Mouse (Mus musculus) heart, postnatal 0 days (tissue): ENCODE measurements at regions not wholly inside any gene's neighbourhood (a gene's known extent, or its start where the extent isn't known, plus 50 kb on each side); places are given as distances from the start of the nearest gene placed in this dataset.

Source experiments
- ATAC-seq: fragments of 200-750 bp; cut with Nextera tagmentation; 2 replicates; pipeline ENCODE4 v1.8.0; 2017; ENCODE audit warnings: low read depth, moderate number of reproducible peaks, moderate library complexity; ENCODE audit not compliant: insufficient read depth
- DNase-seq: peaks from one replicate; pipeline ENCODE4 v3.0.0-alpha.2; 2016; ENCODE audit warnings: low spot score
- H3K27ac ChIP-seq: fragments of 300-500 bp; sonication (generic); 2 replicates; pipeline ENCODE4 v1.5.1; 2014; ENCODE audit warnings: low read depth, mild to moderate bottlenecking
- H3K27me3 ChIP-seq: fragments of 300-500 bp; sonication (generic); 2 replicates; pipeline ENCODE4 v1.6.1; 2014; ENCODE audit warnings: low read length, mixed read lengths; ENCODE audit not compliant: control insufficient read depth, insufficient read depth
- H3K36me3 ChIP-seq: fragments of 300-500 bp; sonication (generic); replicated peaks from 2 replicates; pipeline ENCODE4 v1.6.1; 2014; ENCODE audit warnings: low read length, mixed read lengths; ENCODE audit not compliant: control insufficient read depth, insufficient read depth
- H3K4me1 ChIP-seq: fragments of 300-500 bp; sonication (generic); 2 replicates; pipeline ENCODE4 v1.6.1; 2014; ENCODE audit warnings: antibody characterized with exemption; ENCODE audit not compliant: control insufficient read depth, insufficient read depth
- H3K4me2 ChIP-seq: fragments of 300-500 bp; sonication (generic); 2 replicates; pipeline ENCODE4 v1.6.1; 2014; ENCODE audit warnings: low read depth, mild to moderate bottlenecking, low read length, moderate library complexity
- H3K4me3 ChIP-seq: fragments of 300-500 bp; sonication (generic); 2 replicates; pipeline ENCODE4 v1.5.1; 2014; ENCODE audit warnings: low read depth, low read length
- H3K9ac ChIP-seq: fragments of 300-500 bp; sonication (generic); replicated peaks from 2 replicates; pipeline ENCODE4 v1.6.1; 2014; ENCODE audit warnings: low read depth, low read length, mixed read lengths
- H3K9me3 ChIP-seq: fragments of 300-500 bp; sonication (generic); replicated peaks from 2 replicates; pipeline ENCODE4 v1.6.1; 2016; ENCODE audit warnings: low read length; ENCODE audit not compliant: control insufficient read depth
- CTCF ChIP-seq: IDR thresholded peaks from 2 replicates; pipeline ENCODE4 v1.5.1; 2016; ENCODE audit warnings: antibody characterized with exemption, control low read depth, low read depth
- EP300 ChIP-seq: IDR thresholded peaks from 2 replicates; pipeline ENCODE4 v1.6.1; 2016; ENCODE audit warnings: antibody characterized with exemption, low read depth
- WGBS: fragments of 180-500 bp; shearing (Covaris S2); extraction: QIAGEN DNeasy Blood & Tissue Kit; methylation state at CpG from one replicate; pipeline ENCODE4 v1.1.7; 2014; 5-methylcytosine and 5-hydroxymethylcytosine counted together

DNA sequence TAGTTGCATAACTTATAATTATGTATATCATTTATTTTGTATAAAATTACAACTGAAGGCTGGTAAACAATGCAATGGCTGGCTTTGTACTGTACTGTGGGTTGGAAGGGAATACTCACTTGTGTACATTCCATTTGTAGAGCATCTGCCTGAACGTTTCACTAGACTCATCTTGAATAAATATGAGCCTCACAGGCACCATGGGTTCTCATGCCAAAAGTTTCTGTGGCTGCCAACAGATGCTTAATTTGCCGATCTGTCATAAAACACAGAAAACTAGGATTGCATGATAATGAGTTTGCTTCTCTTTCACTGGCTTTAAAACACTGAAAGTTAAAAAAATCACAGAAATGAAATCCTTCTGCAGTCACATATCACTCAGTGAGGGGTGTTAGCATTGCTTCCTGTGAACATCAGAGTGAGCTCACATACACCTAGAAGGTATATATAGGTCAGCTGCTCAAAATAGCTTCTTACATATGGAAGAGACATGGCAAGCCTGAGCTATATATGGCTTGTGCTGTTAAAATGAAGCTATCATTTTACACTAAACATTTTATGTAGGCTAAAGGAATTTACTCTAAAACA is 152.9 kb upstream of the Arhgap24 start:
- H3K4me1 ChIP-seq, result no peaks in the 10 kb centered on the region
- ATAC-seq, result no peak
- 66% methylated on average over 2 of the region's 2 CpGs for WGBS
- H3K9me3 ChIP-seq, result no peaks in the 10 kb centered on the region
- no peak for TF ChIP-seq CTCF
- no peak for TF ChIP-seq EP300
- H3K9ac ChIP-seq, result no peak overlapping the region
- H3K4me3 ChIP-seq, result no peak overlapping the region
- DNase-seq, result no peak
- no peaks in the 10 kb centered on the region for H3K36me3 ChIP-seq
- H3K4me2 ChIP-seq, result no peak overlapping the region
- no peaks in the 10 kb centered on the region for H3K27me3 ChIP-seq
- H3K27ac ChIP-seq, result no peak overlapping the region

DNA sequence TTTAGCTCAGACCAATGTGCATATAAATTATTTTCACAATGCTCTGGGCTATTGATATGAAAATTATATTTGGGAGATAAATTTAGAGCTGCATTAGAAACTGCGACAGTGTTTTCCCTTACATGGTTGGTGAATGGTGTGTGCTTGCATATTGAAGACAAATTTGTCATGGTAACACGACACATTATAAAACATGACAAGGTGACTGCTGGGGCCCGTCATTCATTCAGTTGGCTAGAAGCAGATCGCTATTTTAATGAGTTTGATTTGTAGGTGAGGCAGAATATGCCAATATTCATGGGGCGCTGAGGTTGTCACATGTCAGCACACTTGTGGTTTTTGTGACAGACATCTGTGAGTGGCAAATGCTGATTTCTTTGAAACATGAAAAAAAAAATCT is 147.3 kb upstream of the Arhgap24 start:
- ATAC-seq (no peak), DNase-seq (no peak)
- H3K4me1 ChIP-seq, result no peaks in the 10 kb centered on the region
- H3K9me3 ChIP-seq, result no peaks in the 10 kb centered on the region
- no peaks in the 10 kb centered on the region for H3K36me3 ChIP-seq
- no peak overlapping the region for H3K27ac ChIP-seq
- TF ChIP-seq EP300, result no peak
- TF ChIP-seq CTCF, result no peak
- no peaks in the 10 kb centered on the region for H3K27me3 ChIP-seq
- WGBS, result 77% methylated on average over 5 of the region's 5 CpGs
- no peak overlapping the region for H3K9ac ChIP-seq
- H3K4me3 ChIP-seq, result no peak overlapping the region
- H3K4me2 ChIP-seq, result no peak overlapping the region

DNA sequence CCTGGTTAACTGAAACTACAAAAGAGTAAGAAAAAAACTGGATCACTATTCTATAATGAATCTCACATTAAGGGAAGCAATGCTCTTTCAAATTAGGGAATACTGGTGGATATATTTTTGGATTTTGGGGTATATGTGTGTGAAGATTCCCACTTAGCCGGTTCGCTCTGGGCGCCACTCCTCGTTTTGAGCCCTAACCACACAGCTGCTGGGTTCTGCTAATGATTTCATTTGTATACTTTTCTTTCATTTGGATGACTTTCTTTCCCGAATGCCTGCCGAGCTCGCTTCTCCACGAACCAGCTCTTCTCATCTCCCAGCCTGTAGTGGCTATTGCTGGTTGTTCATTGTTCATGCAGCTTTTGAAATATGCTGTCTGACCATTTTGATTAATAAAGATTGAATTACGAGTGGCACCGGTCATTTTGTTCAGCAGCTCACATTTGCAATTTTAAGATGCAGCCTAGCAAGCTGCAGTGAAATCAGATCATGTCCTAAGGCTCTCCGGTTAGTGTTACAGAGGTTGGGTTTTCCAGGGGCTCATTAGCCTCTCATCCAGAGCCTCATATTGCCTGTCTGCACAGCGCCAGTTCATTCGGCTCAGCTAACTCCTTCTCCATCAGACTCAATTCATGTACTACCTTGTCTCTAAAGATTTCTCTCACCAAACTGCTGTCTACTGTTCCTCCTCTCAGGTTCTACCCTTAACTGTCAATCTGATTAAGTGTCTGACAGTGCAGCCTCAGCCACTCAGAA is 146.6 kb upstream of the Arhgap24 start:
- H3K27ac ChIP-seq, result no peak overlapping the region
- TF ChIP-seq EP300 (no peak), CTCF (no peak)
- ATAC-seq, result no peak
- no peaks in the 10 kb centered on the region for H3K9me3 ChIP-seq
- DNase-seq, result no peak
- H3K4me1 ChIP-seq, result no peaks in the 10 kb centered on the region
- H3K27me3 ChIP-seq, result no peaks in the 10 kb centered on the region
- no peak overlapping the region for H3K9ac ChIP-seq
- no peaks in the 10 kb centered on the region for H3K36me3 ChIP-seq
- no peak overlapping the region for H3K4me3 ChIP-seq
- 85% methylated on average over 13 of the region's 13 CpGs for WGBS
- H3K4me2 ChIP-seq, result no peak overlapping the region

DNA sequence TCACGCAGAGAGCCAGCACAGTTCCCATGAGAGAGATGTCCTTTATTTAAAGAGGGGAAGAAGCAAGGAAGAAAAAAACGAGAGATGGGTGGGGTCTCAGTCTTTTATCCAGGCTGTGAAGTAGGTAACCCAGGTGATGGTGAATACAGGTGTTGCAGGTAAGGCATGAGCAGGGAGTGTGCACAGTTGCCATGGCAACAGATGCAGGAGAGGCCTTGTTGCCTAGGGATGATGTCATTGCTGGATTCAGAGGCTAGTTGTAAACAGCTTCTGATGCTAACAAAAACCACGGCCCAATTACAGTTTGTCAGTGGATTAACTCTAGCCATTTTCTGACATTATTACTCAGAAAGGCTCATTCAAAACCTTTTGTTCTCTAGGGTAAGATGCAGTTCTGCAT is 114.7 kb upstream of the Arhgap24 start:
- ATAC-seq (no peak), DNase-seq (no peak)
- H3K4me1 ChIP-seq, result no peaks in the 10 kb centered on the region
- no peak overlapping the region for H3K27ac ChIP-seq
- H3K27me3 ChIP-seq, result no peaks in the 10 kb centered on the region
- H3K9me3 ChIP-seq, result no peaks in the 10 kb centered on the region
- no peaks in the 10 kb centered on the region for H3K36me3 ChIP-seq
- 73% methylated on average over 3 of the region's 3 CpGs for WGBS
- H3K4me3 ChIP-seq, result no peak overlapping the region
- no peak for TF ChIP-seq EP300
- TF ChIP-seq CTCF, result no peak
- H3K4me2 ChIP-seq, result no peak overlapping the region
- H3K9ac ChIP-seq, result no peak overlapping the region

DNA sequence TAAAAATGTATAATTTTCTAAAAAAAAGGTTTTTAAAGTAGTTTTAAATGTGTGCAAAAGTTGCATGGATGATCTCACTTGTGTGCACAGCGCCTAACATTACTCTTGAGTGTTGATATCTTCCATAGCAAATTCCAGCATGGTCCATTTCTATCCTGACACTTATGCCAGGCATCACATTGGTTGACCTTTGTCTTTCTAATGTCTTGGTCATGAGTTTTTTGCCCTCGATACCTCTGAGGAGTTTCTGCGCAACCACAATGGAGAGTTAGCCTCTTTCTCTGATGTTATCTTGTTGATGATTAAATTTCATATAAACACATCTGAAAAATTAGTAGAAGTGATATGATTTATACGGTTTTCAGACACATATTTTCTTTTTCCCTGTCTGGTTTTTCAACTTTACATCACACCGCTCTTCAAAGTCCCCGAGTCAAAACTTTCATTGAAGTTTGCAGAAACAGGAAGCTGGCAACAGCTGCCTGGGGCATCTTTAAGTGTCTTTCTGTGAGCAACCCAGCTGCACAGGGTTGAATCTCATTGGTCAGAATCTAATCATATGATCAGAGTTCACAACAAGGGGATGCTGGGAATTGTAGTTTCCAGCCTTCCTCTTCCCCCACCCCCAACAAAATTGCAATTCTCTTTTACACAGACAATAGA is 107.8 kb upstream of the Arhgap24 start:
- Histone ChIP-seq H3K9ac (no peak overlapping the region), H3K36me3 (no peaks in the 10 kb centered on the region), H3K27ac (no peak overlapping the region), H3K4me1 (no peaks in the 10 kb centered on the region), H3K9me3 (no peaks in the 10 kb centered on the region), H3K4me2 (no peak overlapping the region), H3K27me3 (no peaks in the 10 kb centered on the region), H3K4me3 (no peak overlapping the region)
- TF ChIP-seq CTCF (no peak), EP300 (no peak)
- WGBS, result 71% methylated on average over 6 of the region's 6 CpGs
- DNase-seq (no peak), ATAC-seq (no peak)
